Comparison of ENCODE assay signal across 21 mouse cellular contexts in genomic region chr10:83804021-83804420, GRCm38 (mm10).
DNase-seq lines count a peak whose midpoint lies in the region; ATAC-seq lines count a peak whose summit lies in the region.
"Had no signal": no experiment of that assay in that cellular context is flagged by ENCODE, and none has a peak within 500 bp of the region (broad histone marks: within the 10 kb centered on the region; RNA-seq: fewer than 3 reads in every experiment).

No protein-coding gene starts in this region.

- peak overlapping the region; percentile 3; the same call in 1 of the 2 replicates for H3K27ac ChIP-seq in forebrain, embryonic 13.5 days
- no peak overlapping the region for H3K27ac ChIP-seq in forebrain, embryonic 10.5 days
- H3K27ac ChIP-seq in midbrain, embryonic 11.5 days (ENCODE audit: low read depth, low read length) = no peak overlapping the region
- no peak overlapping the region for H3K27ac ChIP-seq in midbrain, embryonic 13.5 days
- H3K27ac ChIP-seq: forebrain, embryonic 12.5 days; gastrocnemius, adult 2 months; hindbrain, embryonic 14.5 days; layer of hippocampus, adult 2 months; liver, embryonic 15.5 days had no signal

- H3K4me1 ChIP-seq in forebrain, embryonic 13.5 days = peaks cover 12% of the 10 kb centered on the region
- peaks cover 15% of the 10 kb centered on the region for H3K4me1 ChIP-seq in forebrain, embryonic 10.5 days
- H3K4me1 ChIP-seq in midbrain, embryonic 11.5 days (ENCODE audit: control insufficient read depth, insufficient read depth, low read length) = no peaks in the 10 kb centered on the region; the same call in 1 of the 2 replicates
- peaks cover 16% of the 10 kb centered on the region for H3K4me1 ChIP-seq in midbrain, embryonic 13.5 days (replicated peaks)
- H3K4me1 ChIP-seq: liver, embryonic 15.5 days had no signal

- H3K9ac ChIP-seq in forebrain, embryonic 13.5 days = no peak overlapping the region
- no peak overlapping the region for H3K9ac ChIP-seq in midbrain, embryonic 11.5 days (ENCODE audit: low read length)
- H3K9ac ChIP-seq in midbrain, embryonic 13.5 days (replicated peaks) = no peak overlapping the region
- H3K9ac ChIP-seq: forebrain, embryonic 12.5 days; hindbrain, embryonic 14.5 days; liver, embryonic 15.5 days had no signal

- H3K4me3 ChIP-seq in forebrain, embryonic 13.5 days = no peak overlapping the region
- no peak overlapping the region for H3K4me3 ChIP-seq in forebrain, embryonic 10.5 days
- H3K4me3 ChIP-seq in midbrain, embryonic 11.5 days (ENCODE audit: low read depth, low read length) = no peak overlapping the region
- H3K4me3 ChIP-seq in midbrain, embryonic 13.5 days (replicated peaks) = no peak overlapping the region
- H3K4me3 ChIP-seq: forebrain, embryonic 12.5 days; gastrocnemius, adult 2 months; layer of hippocampus, adult 2 months; liver, embryonic 15.5 days had no signal

- H3K27me3 ChIP-seq in forebrain, embryonic 13.5 days = no peaks in the 10 kb centered on the region
- H3K27me3 ChIP-seq in forebrain, embryonic 10.5 days (ENCODE audit: poor library complexity, severe bottlenecking) = no peaks in the 10 kb centered on the region
- no peaks in the 10 kb centered on the region for H3K27me3 ChIP-seq in midbrain, embryonic 11.5 days (ENCODE audit: control insufficient read depth, insufficient read depth, low read length)
- H3K27me3 ChIP-seq in midbrain, embryonic 13.5 days = no peaks in the 10 kb centered on the region
- H3K27me3 ChIP-seq: forebrain, embryonic 12.5 days; liver, embryonic 15.5 days had no signal

- ATAC-seq in forebrain, embryonic 13.5 days = no peak
- no peak for ATAC-seq in midbrain, embryonic 11.5 days (ENCODE audit: low FRiP score)
- ATAC-seq in midbrain, embryonic 13.5 days = no peak
- ATAC-seq in granulocyte monocyte progenitor cell, adult 5-6 weeks (replicated peaks; ENCODE audit: poor library complexity, severe bottlenecking) = no peak

- H3K36me3 ChIP-seq in forebrain, embryonic 13.5 days (ENCODE audit: poor library complexity, severe bottlenecking) = no peaks in the 10 kb centered on the region
- H3K36me3 ChIP-seq in forebrain, embryonic 10.5 days (replicated peaks) = no peaks in the 10 kb centered on the region
- no peaks in the 10 kb centered on the region for H3K36me3 ChIP-seq in midbrain, embryonic 11.5 days (ENCODE audit: control insufficient read depth, insufficient read depth, low read length)
- H3K36me3 ChIP-seq in midbrain, embryonic 13.5 days = no peaks in the 10 kb centered on the region
- H3K36me3 ChIP-seq: forebrain, embryonic 12.5 days; liver, embryonic 15.5 days had no signal

- DNase-seq in forebrain, embryonic 10.5 days (ENCODE audit: extremely low spot score, low spot score) = no peak
- peak; percentile 41 for DNase-seq in midbrain, embryonic 11.5 days (ENCODE audit: low spot score, missing footprints)
- peak; percentile 73 for DNase-seq in lung, postnatal 10 days
- no peak for DNase-seq in cerebellum, adult 9-11 months
- DNase-seq in right cerebral cortex, adult 18-20 months = no peak
- DNase-seq: adrenal gland, postnatal 10 days; cerebellum, adult 2 months; cerebellum, postnatal 36 days; gastrocnemius, adult 2 months; layer of hippocampus, postnatal 36 days; liver; midbrain, embryonic 14.5 days; right cerebral cortex, postnatal 14 days; spleen, adult 18-20 months had no signal

- 47% methylated on average over 6 of the region's 6 CpGs for WGBS in forebrain, embryonic 13.5 days
- WGBS in forebrain, embryonic 10.5 days = 87% methylated on average over 6 of the region's 6 CpGs
- WGBS in midbrain, embryonic 11.5 days = 71% methylated on average over 6 of the region's 6 CpGs
- WGBS in midbrain, embryonic 13.5 days = 74% methylated on average over 6 of the region's 6 CpGs

- no peak overlapping the region for H3K4me2 ChIP-seq in forebrain, embryonic 13.5 days
- H3K4me2 ChIP-seq in midbrain, embryonic 11.5 days = no peak overlapping the region
- H3K4me2 ChIP-seq in midbrain, embryonic 13.5 days (replicated peaks) = no peak overlapping the region
- H3K4me2 ChIP-seq: forebrain, embryonic 12.5 days; hindbrain, embryonic 14.5 days; liver, embryonic 15.5 days had no signal

- no peaks in the 10 kb centered on the region for H3K9me3 ChIP-seq in forebrain, embryonic 13.5 days (replicated peaks)
- no peaks in the 10 kb centered on the region for H3K9me3 ChIP-seq in forebrain, embryonic 10.5 days
- H3K9me3 ChIP-seq in midbrain, embryonic 11.5 days (ENCODE audit: control insufficient read depth, low read length) = no peaks in the 10 kb centered on the region
- no peaks in the 10 kb centered on the region for H3K9me3 ChIP-seq in midbrain, embryonic 13.5 days
- H3K9me3 ChIP-seq: forebrain, embryonic 12.5 days; liver, embryonic 15.5 days had no signal

Comparison
In these comparisons a context has a peak if more than half of its experiments do, and no peak if none do; other contexts are left out.
1. DNase-seq: peak in midbrain, embryonic 11.5 days (single experiment) and lung, postnatal 10 days (single experiment); none in forebrain, embryonic 10.5 days (single experiment), cerebellum, adult 9-11 months (single experiment) and right cerebral cortex, adult 18-20 months (single experiment).